Mouse (Mus musculus) bone marrow macrophage, adult 2 months (primary cell): ENCODE results near the gene Zfp629.

Experiments used
- CTCF ChIP-seq: IDR thresholded peaks from 2 replicates; pipeline ENCODE4 v1.5.1; 2012; ENCODE audit warnings: low read depth, mild to moderate bottlenecking, low read length, moderate library complexity
- POLR2A ChIP-seq: IDR thresholded peaks from 2 replicates; pipeline ENCODE4 v1.6.1; 2012; ENCODE audit warnings: mild to moderate bottlenecking, low read depth, low read length, borderline replicate concordance

DNA sequence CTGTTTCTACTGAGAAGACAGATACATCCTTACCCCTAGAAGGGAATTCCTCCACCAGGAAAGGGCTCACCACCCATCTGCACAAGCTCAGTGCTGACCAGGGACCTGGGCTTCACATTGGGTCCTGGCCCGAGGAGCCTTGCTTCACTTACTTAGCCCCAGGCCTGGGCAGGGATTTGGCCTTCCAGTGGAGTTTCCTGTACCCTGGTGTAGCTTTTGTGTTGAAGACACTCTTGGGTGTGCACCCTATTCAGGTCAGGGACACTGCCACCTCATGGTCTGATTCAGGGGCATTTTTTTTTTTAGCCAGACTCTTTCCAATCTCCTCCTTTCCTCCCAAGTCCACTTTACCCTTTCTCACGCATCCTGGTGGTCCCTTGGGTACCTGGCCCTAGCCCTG is 12.7 kb downstream of the Zfp629 start:
- no peak for TF ChIP-seq CTCF
- no peak for TF ChIP-seq POLR2A
